Mouse (Mus musculus): ENCODE results near the gene Ddhd1.

- TF ChIP-seq POLR2A (IDR thresholded peaks at IDR 0.05; ENCODE audit: control insufficient read depth, low read depth, low read length) (peak; percentile 18; the same call in 1 of the 2 replicates), CTCF (IDR thresholded peaks at IDR 0.05; ENCODE audit: control insufficient read depth, insufficient read depth, insufficient replicate concordance, low read depth, low read length) (no peak)
Observed at GRCm38 (mm10) chr14:45654876-45655416, 3.0 kb downstream of the Ddhd1 start.

Measured in testis, adult 2 months (tissue).